Mouse (Mus musculus) activated CD4-positive, CD25-positive, alpha-beta regulatory T cell, adult 4 months (primary cell): ENCODE results near the gene Klhl30. TPM values are rescaled to one million over a fixed set of nuclear protein-coding genes. Genes with fewer than 3 reads are reported as not detected.

ENCODE experiments used
- ATAC-seq: one replicate; pipeline ENCODE4 v1.8.0; 2017
- polyA plus RNA-seq, 2 experiments: library from polyadenylated mRNA; unstranded; fragments of 100-300 nt; shearing (Covaris generic); gene quantifications; one replicate each; pipeline ENCODE4 v1.2.1; 2017

Klhl30 gene
- polyA plus RNA-seq, 2 experiments from 2014 or later = not detected

GRCm38 (mm10) chr1:91365816-91366214 is 15.0 kb downstream of the Klhl30 start:
- ATAC-seq = no peak

- peak; percentile 79 for ATAC-seq
Measured at GRCm38 (mm10) chr1:91366215-91367108, 15.6 kb downstream of the Klhl30 start, which contains the start of gene Erfe. Gene Erfe (plus strand): TSS chr1:91366430.

GRCm38 (mm10) chr1:91367295-91367694 is 16.5 kb downstream of the Klhl30 start:
- no peak for ATAC-seq

- ATAC-seq = no peak
Measured at GRCm38 (mm10) chr1:91369408-91369807, 18.6 kb downstream of the Klhl30 start.

- ATAC-seq = no peak
Measured at GRCm38 (mm10) chr1:91370055-91370454, 19.2 kb downstream of the Klhl30 start.

GRCm38 (mm10) chr1:91373414-91373835 is 22.6 kb downstream of the Klhl30 start:
- no peak for ATAC-seq

- peak; percentile 80 for ATAC-seq
Measured at GRCm38 (mm10) chr1:91380453-91381090, 29.8 kb downstream of the Klhl30 start.

GRCm38 (mm10) chr1:91381091-91381471 is 30.3 kb downstream of the Klhl30 start:
- ATAC-seq = no peak

- no peak for ATAC-seq
Measured at GRCm38 (mm10) chr1:91390369-91390768, 39.6 kb downstream of the Klhl30 start.

- peak; percentile 3 for ATAC-seq
Measured at GRCm38 (mm10) chr1:91397927-91398259, 47.1 kb downstream of the Klhl30 start.

- ATAC-seq = peak; percentile 84
Measured at GRCm38 (mm10) chr1:91398260-91399062, 47.6 kb downstream of the Klhl30 start, which contains the start of gene Ilkap. Gene Ilkap (minus strand): TSS chr1:91398815.

GRCm38 (mm10) chr1:91404976-91405375 is 54.2 kb downstream of the Klhl30 start:
- no peak for ATAC-seq

GRCm38 (mm10) chr1:91405406-91406169 is 54.8 kb downstream of the Klhl30 start:
- ATAC-seq = peak; percentile 54

- ATAC-seq = no peak
Measured at GRCm38 (mm10) chr1:91407819-91408218, 57.0 kb downstream of the Klhl30 start.

- ATAC-seq = no peak
Measured at GRCm38 (mm10) chr1:91411631-91412285, 60.9 kb downstream of the Klhl30 start.

Other genes with a start within 250 kb of the Klhl30 start
- gene Rbm44, start 205.9 kb upstream of the Klhl30 start, polyA plus RNA-seq = 1 to 10 TPM; 1.7 TPM
- gene Ramp1, start 171.2 kb upstream of the Klhl30 start, polyA plus RNA-seq = 10 to 100 TPM; 25.3 to 30.0 TPM
- 10 to 100 TPM; 74.4 to 95.6 TPM for gene Ube2f, start 100.7 kb upstream of the Klhl30 start, polyA plus RNA-seq
- 10 to 100 TPM; 42.0 to 57.3 TPM for gene Scly, start 52.7 kb upstream of the Klhl30 start, polyA plus RNA-seq
- gene Espnl, start 28.9 kb upstream of the Klhl30 start, polyA plus RNA-seq = not detected
- not detected for gene Erfe, start 15.4 kb downstream of the Klhl30 start, polyA plus RNA-seq
- gene Ilkap, start 47.8 kb downstream of the Klhl30 start, polyA plus RNA-seq = 10 to 100 TPM; 37.7 to 41.9 TPM
- 10 to 100 TPM; 14.6 to 17.3 TPM for gene Hes6, start 63.0 kb downstream of the Klhl30 start, polyA plus RNA-seq
- gene Per2, start 108.3 kb downstream of the Klhl30 start, polyA plus RNA-seq = under 1 TPM; 0.52 to 0.89 TPM
- gene Traf3ip1, start 143.6 kb downstream of the Klhl30 start, polyA plus RNA-seq = 1 to 10 TPM; 3.0 to 3.1 TPM
- gene Asb1, start 189.5 kb downstream of the Klhl30 start, polyA plus RNA-seq = 1 to 10 TPM; 2.3 to 2.8 TPM